Mouse (Mus musculus) layer of hippocampus, postnatal 10 days (tissue): ENCODE data around the gene Vmn1r199. TPM values are rescaled to one million over a fixed set of nuclear protein-coding genes. Genes with fewer than 3 reads are reported as not detected.
A peak's percentile ranks its signal among the peaks of the same experiment; 100 is the strongest.

Source experiments
- DNase-seq, 2 experiments: peaks; one replicate each; pipeline ENCODE4 v3.0.0; 2021; ENCODE audit warnings: low spot score in 2 of 2
- long read RNA-seq: library from polyadenylated mRNA; stranded (forward); transcript quantifications from one replicate; pipeline ENCODE4 v2.0.0, GENCODE M21; 2023
- total RNA-seq, 2 experiments: library from RNA; stranded (reverse); gene quantifications; 2 replicates each; pipeline ENCODE4 v1.2.3; 2021

Gene Vmn1r199
- total RNA-seq = not detected
- long read RNA-seq = 0 reads

- no peak for DNase-seq
Observed at GRCm38 (mm10) chr13:22379518-22379917, at the start of gene Vmn1r199. Gene Vmn1r199, plus strand, starts transcription at chr13:22379818.

GRCm38 (mm10) chr13:22333269-22333668, 46.3 kb upstream of the Vmn1r199 start:
- DNase-seq = no peak

- no peak for DNase-seq
Observed at GRCm38 (mm10) chr13:22335565-22335964, 44.1 kb upstream of the Vmn1r199 start.

GRCm38 (mm10) chr13:22350064-22350463, 29.6 kb upstream of the Vmn1r199 start, which contains the start of gene Vmn1r198:
Gene Vmn1r198, plus strand, starts transcription at chr13:22350364.
- DNase-seq = no peak

GRCm38 (mm10) chr13:22350813-22351212, 28.8 kb upstream of the Vmn1r199 start:
- DNase-seq = no peak

GRCm38 (mm10) chr13:22381128-22381527, 1.5 kb downstream of the Vmn1r199 start:
- DNase-seq = peak in 1 of 2 experiments; percentile 15

- no peak for DNase-seq
Observed at GRCm38 (mm10) chr13:22383401-22383800, 3.8 kb downstream of the Vmn1r199 start.

- DNase-seq = no peak
Observed at GRCm38 (mm10) chr13:22387050-22387449, 7.4 kb downstream of the Vmn1r199 start.

- DNase-seq = no peak
Observed at GRCm38 (mm10) chr13:22390073-22390472, 10.5 kb downstream of the Vmn1r199 start, which contains the start of gene Vmn1r200. Gene Vmn1r200, plus strand, starts transcription at chr13:22390373.

- peak in 1 of 2 experiments; percentile 20 for DNase-seq
Observed at GRCm38 (mm10) chr13:22402978-22403377, 23.4 kb downstream of the Vmn1r199 start.

Other genes starting within 250 kb of the Vmn1r199 start
- not detected for gene Vmn1r191, start 195.8 kb upstream of the Vmn1r199 start, total RNA-seq
- not detected for gene Vmn1r192, start 188.7 kb upstream of the Vmn1r199 start, total RNA-seq
- not detected for gene Vmn1r193, start 156.7 kb upstream of the Vmn1r199 start, total RNA-seq
- gene Vmn1r194, start 135.6 kb upstream of the Vmn1r199 start, total RNA-seq = not detected
- gene Vmn1r195, start 109.3 kb upstream of the Vmn1r199 start, total RNA-seq = not detected
- not detected for gene Vmn1r196, start 89.9 kb upstream of the Vmn1r199 start, total RNA-seq
- not detected for gene Vmn1r197, start 55.2 kb upstream of the Vmn1r199 start, total RNA-seq
- gene Vmn1r198, start 29.5 kb upstream of the Vmn1r199 start, total RNA-seq = not detected
- not detected for gene Vmn1r200, start 10.6 kb downstream of the Vmn1r199 start, total RNA-seq
- not detected for gene Vmn1r201, start 92.1 kb downstream of the Vmn1r199 start, total RNA-seq
- gene Vmn1r202, start 125.6 kb downstream of the Vmn1r199 start, total RNA-seq = under 1 TPM in 1 of 2 experiments, not detected in 1; 0.09 TPM
- under 1 TPM in 1 of 2 experiments, not detected in 1; 0.05 TPM for gene Vmn1r203, start 138.3 kb downstream of the Vmn1r199 start, total RNA-seq
- gene Vmn1r204, start 173.4 kb downstream of the Vmn1r199 start, total RNA-seq = not detected
- not detected for gene Vmn1r205, start 213.2 kb downstream of the Vmn1r199 start, total RNA-seq
- gene Vmn1r206, start 244.4 kb downstream of the Vmn1r199 start, total RNA-seq = not detected